Mouse (Mus musculus) liver, embryonic 13.5 days (tissue): ENCODE measurements around the gene Uba2. TPM values are rescaled to one million over a fixed set of nuclear protein-coding genes. Genes with fewer than 3 reads are reported as not detected.
A peak's percentile ranks its signal among the peaks of the same experiment; 100 is the strongest.
"Not testable (repeated sequence)": the region's sequence is repeated elsewhere in the genome, so short reads cannot be mapped to it uniquely, and the experiment has no call there.

ENCODE experiments used
- ATAC-seq: fragments of 200-750 bp; cut with Nextera tagmentation; 2 replicates; pipeline ENCODE4 v1.8.0; 2017; ENCODE audit warnings: low read depth, mild to moderate bottlenecking, moderate number of reproducible peaks, moderate library complexity
- DNase-seq: peaks from one replicate; pipeline ENCODE4 v3.0.0; 2022
- H3K27ac ChIP-seq: fragments of 300-500 bp; sonication (generic); 2 replicates; pipeline ENCODE4 v1.5.1; 2015; ENCODE audit warnings: moderate library complexity, mild to moderate bottlenecking, inconsistent platforms
- H3K27me3 ChIP-seq: fragments of 300-500 bp; sonication (generic); 2 replicates; pipeline ENCODE4 v1.6.1; 2015; ENCODE audit warnings: mild to moderate bottlenecking, inconsistent platforms
- H3K36me3 ChIP-seq: fragments of 300-500 bp; sonication (generic); 2 replicates; pipeline ENCODE4 v1.6.1; 2015; ENCODE audit warnings: mild to moderate bottlenecking, inconsistent platforms
- H3K4me1 ChIP-seq: fragments of 300-500 bp; sonication (generic); replicated peaks from 2 replicates; pipeline ENCODE4 v1.6.1; 2015; ENCODE audit warnings: inconsistent platforms
- H3K4me2 ChIP-seq: fragments of 300-500 bp; sonication (generic); 2 replicates; pipeline ENCODE4 v1.6.1; 2015; ENCODE audit warnings: inconsistent platforms, mild to moderate bottlenecking, moderate library complexity
- H3K4me3 ChIP-seq: fragments of 300-500 bp; sonication (generic); replicated peaks from 2 replicates; pipeline ENCODE4 v1.5.1; 2015; ENCODE audit warnings: mild to moderate bottlenecking, inconsistent platforms
- H3K9ac ChIP-seq: fragments of 300-500 bp; sonication (generic); 2 replicates; pipeline ENCODE4 v1.6.1; 2015; ENCODE audit warnings: mild to moderate bottlenecking, inconsistent platforms
- H3K9me3 ChIP-seq: fragments of 300-500 bp; sonication (generic); replicated peaks from 2 replicates; pipeline ENCODE4 v1.6.1; 2016; ENCODE audit warnings: inconsistent platforms
- WGBS: fragments of 180-500 bp; shearing (Covaris S2); methylation state at CpG from one replicate; pipeline ENCODE4 v1.1.7; 2015; ENCODE audit not compliant: insufficient replicate concordance; 5-methylcytosine and 5-hydroxymethylcytosine counted together
- polyA plus RNA-seq: library from polyadenylated mRNA; unstranded; fragments of >200 nt; fragmentation: Nextera tagmentation; extraction: Ambion mirVana; gene quantifications from 2 replicates; pipeline ENCODE4 v1.2.1, GENCODE M21; 2015

Gene Uba2
- polyA plus RNA-seq, 1 experiment from 2014 or later, result 131 TPM

DNA sequence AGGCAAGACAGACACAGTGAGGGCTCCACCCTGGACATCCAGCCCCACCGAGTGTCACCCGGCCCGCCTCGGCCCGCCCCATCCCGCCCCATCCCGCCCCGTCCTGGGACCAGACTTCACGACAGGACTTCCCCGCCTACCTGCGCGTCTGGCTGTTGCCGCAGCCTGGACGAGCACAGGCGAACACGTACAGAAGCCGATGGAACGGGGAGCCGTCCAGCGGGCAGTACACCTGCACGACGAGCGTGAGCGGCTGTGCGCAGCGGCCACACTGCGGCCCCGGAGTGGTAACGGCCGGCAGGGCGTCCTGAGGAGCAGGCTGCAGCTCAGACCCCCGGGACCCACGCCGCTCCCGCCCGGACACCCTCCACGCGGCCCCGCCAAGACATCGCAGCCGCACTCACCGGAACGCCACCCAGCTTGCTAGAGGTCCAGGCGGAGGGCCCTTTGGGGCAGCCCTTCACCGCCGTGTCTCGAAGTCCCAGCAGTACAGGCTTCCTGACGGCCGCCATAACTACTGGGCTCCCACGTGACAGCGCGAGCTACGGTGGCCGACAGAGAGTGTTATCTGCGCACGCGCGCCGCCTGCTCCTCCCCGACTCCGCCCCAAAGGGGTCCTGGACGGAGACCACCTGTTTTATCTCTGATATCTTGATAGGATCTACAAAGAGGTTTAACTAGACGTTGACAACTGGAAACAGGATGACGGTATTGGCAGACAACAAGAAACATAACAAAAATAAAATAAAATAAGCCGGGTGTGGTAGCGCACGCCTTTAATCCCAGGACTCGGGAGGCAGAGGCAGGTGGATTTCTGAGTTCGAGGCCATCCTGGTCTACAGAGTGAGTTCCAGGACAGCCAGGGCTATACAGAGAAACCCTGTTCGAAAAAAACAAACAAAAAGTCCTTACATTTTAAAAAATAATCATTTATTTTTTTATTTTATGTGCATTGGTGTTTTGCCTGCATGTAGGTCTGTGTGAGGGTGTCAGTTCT, 27.0 kb upstream of the Uba2 start, which contains the start of gene Pdcd2l:
TSS of gene Pdcd2l (minus strand) at position 530 of the 997 bp plus-strand sequence.
- DNase-seq (peak; percentile 88), ATAC-seq (peak; percentile 95)
- Histone ChIP-seq H3K36me3 (peaks cover 37% of the 10 kb centered on the region), H3K9ac (peak within 1 kb of the TSS; percentile 92), H3K4me2 (peak within 1 kb of the TSS; percentile 80), H3K27ac (peak within 1 kb of the TSS; percentile 84), H3K27me3 (no peaks in the 10 kb centered on the region), H3K9me3 (no peaks in the 10 kb centered on the region), H3K4me3 (peak within 1 kb of the TSS; percentile 99), H3K4me1 (peaks cover 20% of the 10 kb centered on the region)
- 2% methylated on average over 70 of the region's 70 CpGs for WGBS

DNA sequence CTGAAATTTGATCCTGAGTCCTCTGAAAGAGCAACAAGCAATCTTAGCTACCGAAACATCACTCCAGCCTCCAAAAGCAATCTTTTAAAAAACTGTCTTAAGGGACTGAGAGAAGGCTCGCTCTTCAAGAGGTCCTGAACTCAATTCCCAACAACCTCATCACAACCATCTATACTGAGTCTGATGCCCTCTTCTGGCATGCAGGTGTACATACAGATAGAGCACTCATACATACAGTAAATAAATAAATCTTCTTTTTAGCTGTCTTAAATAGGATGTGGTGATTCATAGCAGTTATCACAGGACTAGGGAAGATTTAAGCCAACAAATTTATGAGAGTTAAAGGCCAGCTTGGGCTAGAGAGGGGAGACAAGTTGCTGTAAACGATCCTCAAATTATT, 26.2 kb upstream of the Uba2 start:
- DNase-seq, result no peak
- Histone ChIP-seq H3K4me2 (peak overlapping the region; percentile 80), H3K27ac (peak overlapping the region; percentile 84), H3K4me3 (peak overlapping the region; percentile 99), H3K9ac (peak overlapping the region; percentile 92), H3K27me3 (no peaks in the 10 kb centered on the region), H3K9me3 (no peaks in the 10 kb centered on the region), H3K36me3 (peaks cover 29% of the 10 kb centered on the region), H3K4me1 (peaks cover 20% of the 10 kb centered on the region)
- ATAC-seq, result peak; percentile 40; the same call in 1 of the 2 replicates
- 42% methylated on average over 3 of the region's 3 CpGs for WGBS

DNA sequence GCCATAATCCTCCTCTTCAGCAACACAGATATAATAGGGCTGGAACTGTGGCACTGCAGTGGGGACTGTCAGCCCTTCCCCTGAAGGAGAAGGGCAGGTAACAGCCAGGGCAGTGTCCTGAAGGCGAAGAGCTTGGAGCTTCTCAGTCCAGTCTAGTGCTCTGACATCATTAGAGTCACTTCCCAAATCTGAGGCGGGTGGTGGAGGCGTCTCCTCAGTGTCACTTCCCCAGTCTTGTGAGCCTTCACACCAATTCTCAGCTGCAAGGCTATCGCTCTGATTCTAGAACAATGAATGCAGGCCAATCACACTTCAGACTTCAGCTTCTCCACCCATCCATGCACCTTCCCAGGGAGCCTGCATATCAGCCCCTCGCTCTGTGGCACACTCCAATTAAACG, 23.4 kb upstream of the Uba2 start:
- Histone ChIP-seq H3K27ac (no peak overlapping the region), H3K4me1 (peaks cover 17% of the 10 kb centered on the region), H3K4me3 (no peak overlapping the region), H3K27me3 (no peaks in the 10 kb centered on the region), H3K9ac (no peak overlapping the region), H3K9me3 (no peaks in the 10 kb centered on the region), H3K4me2 (no peak overlapping the region), H3K36me3 (peaks cover 46% of the 10 kb centered on the region)
- 77% methylated on average over 6 of the region's 6 CpGs for WGBS
- DNase-seq, result no peak
- no peak for ATAC-seq

DNA sequence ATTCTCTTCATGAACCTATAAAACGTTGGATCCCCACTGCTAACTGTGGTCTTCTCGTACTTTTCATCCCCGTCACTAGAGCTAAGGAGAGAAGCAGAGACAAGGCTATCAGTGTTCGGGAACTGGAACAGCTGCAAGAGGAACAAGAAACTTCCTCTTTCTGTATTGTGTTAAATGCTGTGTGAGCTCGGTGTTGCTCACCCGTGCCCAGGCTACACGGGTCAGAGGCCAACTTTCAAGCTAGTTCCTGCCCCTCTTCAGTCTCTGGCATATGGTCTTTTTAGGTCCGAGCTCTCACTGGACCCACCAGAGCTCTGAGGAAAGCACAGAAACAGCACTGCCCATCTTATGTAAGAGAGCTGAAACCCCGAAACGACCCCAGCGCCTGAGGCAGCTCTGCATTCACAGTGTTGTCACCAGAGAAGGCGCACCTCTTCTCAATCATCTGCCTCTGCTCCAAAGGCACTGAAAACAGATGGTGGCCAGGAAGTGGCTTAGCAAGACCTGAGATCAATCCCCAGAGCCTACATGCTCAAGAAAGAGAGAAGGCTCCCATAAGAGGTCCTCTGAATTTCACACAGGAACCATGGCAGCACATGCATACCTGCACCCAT, 20.1 kb upstream of the Uba2 start:
- no peak overlapping the region for H3K4me2 ChIP-seq
- H3K9ac ChIP-seq, result no peak overlapping the region
- 43% methylated on average over 12 of the region's 12 CpGs for WGBS
- ATAC-seq (no peak), DNase-seq (no peak)
- no peak overlapping the region for H3K27ac ChIP-seq
- H3K4me1 ChIP-seq, result no peaks in the 10 kb centered on the region
- H3K4me3 ChIP-seq, result no peak overlapping the region
- H3K9me3 ChIP-seq, result no peaks in the 10 kb centered on the region
- H3K27me3 ChIP-seq, result no peaks in the 10 kb centered on the region
- H3K36me3 ChIP-seq, result peaks cover 71% of the 10 kb centered on the region

DNA sequence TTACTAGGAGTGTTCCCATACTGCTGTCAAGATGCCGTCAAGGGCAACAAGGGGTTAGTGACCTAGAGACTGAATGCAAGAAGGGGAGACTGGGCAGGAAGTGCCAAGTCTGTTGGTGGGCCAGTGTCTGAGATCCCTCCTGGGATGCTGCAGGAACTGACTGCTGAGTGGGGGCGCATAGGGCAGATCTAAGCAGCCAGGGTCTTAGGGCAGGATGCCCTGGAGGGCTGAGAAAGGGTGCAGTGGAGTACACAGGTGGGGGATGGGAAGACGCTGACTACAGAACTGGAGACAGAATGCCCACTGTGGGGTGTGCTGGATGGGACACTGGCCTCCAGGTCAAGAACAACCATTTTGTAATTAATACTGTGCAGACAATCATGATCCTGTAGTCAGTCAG, 14.4 kb upstream of the Uba2 start:
- Histone ChIP-seq H3K4me3 (no peak overlapping the region), H3K9me3 (no peaks in the 10 kb centered on the region), H3K27ac (no peak overlapping the region), H3K4me2 (no peak overlapping the region), H3K36me3 (peaks cover 51% of the 10 kb centered on the region), H3K4me1 (no peaks in the 10 kb centered on the region), H3K9ac (no peak overlapping the region), H3K27me3 (no peaks in the 10 kb centered on the region)
- DNase-seq (no peak), ATAC-seq (0 out of 2 replicates have a peak, but pooled peaks have one; percentile 15)
- 71% methylated on average over 3 of the region's 3 CpGs for WGBS

DNA sequence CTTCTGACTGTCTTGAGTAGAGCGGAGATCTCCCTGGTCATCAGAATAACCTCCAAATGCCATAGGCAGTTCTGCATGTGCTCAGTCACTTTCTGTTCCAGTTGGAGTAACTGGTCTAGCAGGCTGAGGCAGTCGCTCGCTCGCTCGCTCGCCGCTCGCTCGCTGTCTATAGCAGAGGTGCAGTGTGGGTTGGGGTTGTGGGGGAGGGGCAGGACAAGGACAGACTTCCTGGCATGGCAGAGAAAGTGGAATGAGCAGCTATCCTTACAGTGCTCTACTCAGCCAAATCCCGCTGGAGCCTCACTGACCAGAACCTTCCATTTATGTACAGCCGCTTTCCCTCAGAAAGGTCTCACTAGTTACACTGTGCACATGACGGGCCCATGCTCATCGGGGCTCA, 14.0 kb upstream of the Uba2 start:
- Histone ChIP-seq H3K27me3 (no peaks in the 10 kb centered on the region), H3K9ac (no peak overlapping the region), H3K27ac (no peak overlapping the region), H3K4me1 (no peaks in the 10 kb centered on the region), H3K4me3 (no peak overlapping the region), H3K36me3 (peaks cover 47% of the 10 kb centered on the region), H3K4me2 (no peak overlapping the region), H3K9me3 (no peaks in the 10 kb centered on the region)
- WGBS, result 89% methylated on average over 13 of the region's 13 CpGs
- DNase-seq (no peak), ATAC-seq (no peak)

DNA sequence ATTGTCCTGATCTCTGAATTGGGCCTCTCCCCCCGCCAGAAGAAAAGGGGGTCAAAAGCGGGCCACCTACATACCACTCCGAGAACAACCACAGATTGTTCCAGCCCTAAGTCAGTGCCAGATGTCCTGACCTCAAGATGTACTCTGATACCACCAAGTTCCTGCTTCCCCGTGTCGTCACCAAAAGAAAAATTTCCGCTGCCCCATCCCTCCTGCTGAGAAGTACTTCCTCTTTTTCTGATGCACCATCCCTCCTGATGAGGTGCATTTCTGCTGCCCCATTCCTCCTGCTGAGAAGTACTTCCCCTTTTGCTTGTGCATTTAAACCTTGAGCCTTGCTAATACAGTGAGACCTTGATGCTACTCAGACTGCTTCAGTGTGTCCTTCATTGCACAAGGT, 6.8 kb upstream of the Uba2 start:
- not testable (repeated sequence) for H3K9me3 ChIP-seq, H3K9ac ChIP-seq, DNase-seq, H3K4me2 ChIP-seq, H3K27ac ChIP-seq, H3K4me3 ChIP-seq, ATAC-seq, H3K36me3 ChIP-seq, H3K4me1 ChIP-seq, H3K27me3 ChIP-seq
- 71% methylated on average over 6 of the region's 6 CpGs for WGBS

DNA sequence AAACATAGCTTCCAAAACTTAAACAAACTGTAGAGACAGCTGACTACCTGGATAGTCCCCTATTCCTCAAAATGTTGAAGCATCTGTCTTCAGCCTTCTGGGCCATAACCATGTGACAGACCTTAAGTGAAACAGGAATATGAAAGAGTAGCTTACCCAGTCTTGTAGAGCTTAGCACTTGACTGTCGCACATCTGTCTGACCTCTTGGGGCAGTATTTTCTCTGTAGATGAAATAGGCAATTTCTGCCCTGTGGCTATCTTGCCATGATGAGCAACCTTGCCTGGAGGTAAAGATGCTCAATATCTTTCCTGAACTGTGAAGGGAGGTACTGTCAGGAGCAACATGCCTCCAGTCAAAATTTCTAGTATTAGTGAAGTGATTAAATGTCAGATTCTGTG, 2.9 kb upstream of the Uba2 start:
- ATAC-seq (no peak), DNase-seq (no peak)
- H3K36me3 ChIP-seq, result no peaks in the 10 kb centered on the region
- no peak overlapping the region for H3K9ac ChIP-seq
- no peak overlapping the region for H3K4me2 ChIP-seq
- H3K27me3 ChIP-seq, result no peaks in the 10 kb centered on the region
- WGBS, result 50% methylated on average over 1 of the region's 1 CpGs
- peaks cover 4% of the 10 kb centered on the region; the same call in 1 of the 2 replicates for H3K4me1 ChIP-seq
- H3K9me3 ChIP-seq, result no peaks in the 10 kb centered on the region; the same call in 1 of the 2 replicates
- no peak overlapping the region for H3K4me3 ChIP-seq
- H3K27ac ChIP-seq, result no peak overlapping the region

DNA sequence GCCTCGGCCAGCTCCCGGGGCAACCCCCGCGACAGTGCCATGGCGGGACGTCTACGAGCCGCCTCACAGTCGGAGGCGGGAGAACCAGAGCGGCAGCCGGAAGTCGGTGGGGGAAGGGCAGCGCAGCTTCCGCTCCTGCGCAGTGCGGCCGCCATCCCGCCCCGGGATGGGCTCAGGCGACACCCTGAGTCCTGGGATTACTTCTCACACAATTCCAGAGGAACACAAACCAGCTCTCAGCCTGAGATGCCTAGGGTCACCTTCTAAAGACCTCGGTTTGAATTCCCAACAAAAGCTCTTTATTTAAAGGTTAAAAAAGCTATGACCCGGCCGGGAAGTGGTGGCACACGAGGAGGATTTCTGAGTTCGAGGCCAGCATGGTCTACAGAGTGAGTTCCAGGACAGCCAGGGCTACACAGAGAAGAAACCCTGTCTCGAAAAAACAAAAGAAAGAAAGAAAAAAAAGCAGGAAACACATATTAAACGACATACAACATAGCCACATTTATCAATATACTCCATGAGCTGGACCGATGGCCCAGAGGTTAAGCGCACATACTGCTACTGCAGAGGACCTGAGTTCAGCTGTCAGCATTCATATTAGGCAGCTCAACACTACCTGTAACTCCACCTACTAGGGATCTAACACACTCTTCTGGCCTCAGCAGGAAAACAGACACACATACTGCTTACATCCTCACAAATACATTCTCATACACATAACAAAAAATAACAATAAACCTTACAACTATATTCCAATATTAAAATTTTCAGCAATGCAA, 738 bp downstream of the Uba2 start:
- Histone ChIP-seq H3K4me1 (peaks cover 25% of the 10 kb centered on the region), H3K27me3 (no peaks in the 10 kb centered on the region), H3K36me3 (peaks cover 25% of the 10 kb centered on the region), H3K9ac (peak overlapping the region; percentile 95), H3K4me3 (peak overlapping the region; percentile 96), H3K9me3 (no peaks in the 10 kb centered on the region), H3K27ac (peak overlapping the region; percentile 86), H3K4me2 (peak overlapping the region; percentile 84)
- WGBS, result 11% methylated on average over 30 of the region's 30 CpGs
- ATAC-seq (peak; percentile 95), DNase-seq (peak; percentile 86)

DNA sequence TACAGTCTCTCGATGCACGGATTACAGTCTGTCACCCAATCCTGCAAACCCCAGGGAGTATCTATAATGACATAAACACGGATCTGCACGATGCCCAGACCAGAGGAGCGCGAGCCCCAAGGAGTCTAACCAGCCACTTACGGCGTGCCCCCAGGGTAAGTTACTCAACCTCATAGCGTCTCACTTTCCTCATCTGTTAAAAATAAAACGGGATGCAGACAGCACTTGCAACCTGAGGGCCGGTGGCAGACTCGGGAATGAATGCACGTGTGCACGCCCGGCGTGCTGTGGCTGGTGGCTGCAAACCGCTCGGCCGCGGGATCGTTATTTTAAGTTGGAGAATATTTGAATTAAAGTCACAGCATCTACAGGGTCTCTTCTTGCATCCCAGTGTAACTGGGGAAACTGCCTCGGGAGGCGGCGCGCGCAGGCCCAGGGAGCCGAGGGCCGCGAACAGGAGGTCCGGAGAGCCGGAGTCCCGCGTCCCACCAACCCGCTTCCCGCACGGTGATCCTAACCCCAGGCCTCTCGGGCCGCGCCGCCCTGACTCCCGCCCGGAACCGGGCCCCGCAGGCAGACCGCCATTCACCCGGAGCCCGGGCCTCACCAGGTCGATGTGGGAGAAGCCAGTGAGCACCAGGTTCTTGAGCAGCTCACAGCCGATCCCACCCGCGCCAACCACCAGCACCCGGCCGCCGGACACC, 1.5 kb downstream of the Uba2 start:
- Histone ChIP-seq H3K4me2 (peak overlapping the region; percentile 84), H3K4me3 (peak overlapping the region; percentile 96), H3K27ac (peak overlapping the region; percentile 86), H3K9ac (peak overlapping the region; percentile 95), H3K9me3 (no peaks in the 10 kb centered on the region), H3K36me3 (peaks cover 32% of the 10 kb centered on the region), H3K27me3 (no peaks in the 10 kb centered on the region), H3K4me1 (peaks cover 25% of the 10 kb centered on the region)
- WGBS, result under 1% methylated on average over 54 of the region's 54 CpGs
- ATAC-seq, result peak; percentile 76
- DNase-seq, result peak; percentile 26
